Mouse (Mus musculus) liver (tissue): ENCODE measurements around the gene Boc.

Experiments
- DNase-seq: peaks from one replicate; pipeline ENCODE4 v3.0.0-alpha.2; 2020; ENCODE audit warnings: mixed read lengths

Gene Boc

DNA sequence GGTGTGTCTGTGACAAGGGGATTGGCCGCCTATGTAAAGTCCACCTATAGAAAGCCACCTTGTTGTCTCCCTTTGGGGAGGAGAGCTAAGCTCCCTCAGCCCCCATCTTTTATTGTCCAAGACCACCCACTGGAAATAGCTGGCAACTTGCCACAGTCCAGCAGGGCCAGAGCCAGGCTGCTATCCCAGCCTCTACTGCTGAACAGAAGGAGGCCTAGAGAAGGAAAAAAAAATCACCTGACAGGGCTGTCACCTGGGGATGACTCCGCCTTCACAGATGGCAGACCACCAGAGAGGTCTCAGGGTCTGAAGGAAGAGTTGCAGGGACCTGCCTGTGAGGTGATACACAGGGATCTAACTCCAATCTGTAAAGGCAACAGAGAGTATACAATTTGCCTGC lies 6.7 kb downstream of the Boc start:
- no peak for DNase-seq

DNA sequence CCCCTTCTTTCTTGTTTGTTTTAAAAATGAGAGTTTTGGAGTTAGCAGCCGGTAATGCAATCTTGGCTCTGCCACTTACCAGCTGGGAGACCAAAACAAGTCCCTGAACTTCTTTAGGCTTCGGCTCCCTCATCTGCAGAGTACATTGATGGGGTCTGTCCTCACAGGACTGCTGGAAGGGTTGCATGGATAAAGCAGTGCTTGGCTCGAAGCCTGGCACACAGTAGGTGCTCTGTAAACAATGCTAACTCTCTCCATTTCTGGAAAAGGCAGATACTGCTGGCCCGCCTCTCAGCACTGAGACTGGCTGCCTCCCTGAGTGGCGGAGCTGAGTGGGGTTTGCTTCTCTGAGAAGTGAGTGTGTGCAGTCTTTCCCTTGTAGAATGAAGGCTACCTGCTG lies 7.2 kb downstream of the Boc start:
- no peak for DNase-seq

DNA sequence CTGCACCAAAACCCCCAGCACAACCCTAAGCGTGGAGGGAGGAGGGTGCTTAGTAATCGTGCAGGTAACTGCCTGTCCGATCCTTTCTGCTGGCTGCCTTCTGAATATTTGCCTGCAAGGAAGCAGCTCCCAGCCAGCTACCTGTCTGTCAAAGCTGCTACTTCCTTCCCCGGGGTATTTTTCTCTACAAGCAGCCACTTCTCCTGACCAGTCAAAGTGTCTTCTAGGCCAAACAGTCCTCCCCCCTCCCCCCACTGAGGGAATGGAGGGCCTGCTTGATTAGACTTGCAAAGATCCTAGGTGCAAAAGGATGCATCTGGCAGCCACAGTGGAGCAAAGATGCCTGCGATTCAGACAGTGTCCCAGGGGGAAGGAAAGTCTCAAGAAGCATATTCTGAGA lies 7.9 kb downstream of the Boc start:
- no peak for DNase-seq

DNA sequence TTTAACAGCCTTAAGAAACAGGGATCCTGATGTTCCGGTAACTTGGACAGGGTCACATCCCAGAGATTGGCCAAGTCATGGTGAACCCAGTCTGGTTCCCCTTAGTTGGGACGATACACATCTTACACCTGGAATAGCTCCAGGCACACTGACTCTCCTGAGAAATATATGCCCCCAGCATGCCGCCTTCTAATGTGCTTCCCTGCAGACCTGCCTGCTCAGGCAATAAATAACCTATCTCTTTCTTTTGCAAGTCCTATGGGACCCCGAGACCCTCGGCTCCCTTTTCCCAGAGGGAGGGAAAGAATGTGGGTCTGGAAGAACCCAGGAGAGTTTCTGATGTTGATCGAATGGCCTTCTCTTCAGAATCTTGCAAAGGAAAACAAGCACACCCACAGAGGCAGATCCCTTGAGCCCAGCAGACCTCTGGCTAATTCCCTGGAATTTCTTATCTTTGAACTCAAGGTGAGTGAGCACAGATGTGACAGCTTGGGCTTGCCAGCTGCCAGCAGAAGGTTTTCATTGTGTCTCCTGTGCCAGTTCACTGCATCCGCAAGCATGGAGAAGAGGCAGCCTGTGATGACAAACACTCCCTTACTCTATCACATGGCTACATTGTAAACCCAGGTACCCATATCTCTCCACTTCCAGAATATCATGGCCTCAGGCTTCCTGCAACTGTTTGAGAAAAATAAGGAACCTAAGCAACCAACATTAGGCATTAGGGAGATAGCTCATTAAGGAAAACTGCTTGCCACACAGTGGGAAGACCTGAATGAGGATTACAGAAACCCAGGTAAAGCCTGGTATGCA lies 8.6 kb downstream of the Boc start:
- no peak for DNase-seq

DNA sequence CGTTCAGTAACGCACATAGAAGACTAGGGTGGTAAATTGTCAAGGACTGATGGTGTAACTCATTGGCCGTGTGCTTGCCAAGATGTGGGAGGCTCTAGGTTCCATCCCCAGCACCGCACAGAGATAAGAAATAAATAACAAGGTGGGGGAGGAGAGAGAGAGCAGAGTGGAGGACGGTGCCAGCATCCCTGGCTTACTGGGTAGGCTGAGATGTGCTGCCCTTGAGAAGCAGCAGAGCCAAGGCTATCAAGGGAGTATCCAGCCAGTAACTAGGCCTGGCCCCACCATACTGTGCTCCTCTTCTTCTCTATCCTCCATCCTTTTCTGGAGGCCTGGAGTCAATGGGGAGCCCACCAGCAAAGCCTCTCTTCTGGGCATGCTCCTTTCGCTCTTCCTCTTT lies 9.3 kb downstream of the Boc start:
- DNase-seq, result no peak

DNA sequence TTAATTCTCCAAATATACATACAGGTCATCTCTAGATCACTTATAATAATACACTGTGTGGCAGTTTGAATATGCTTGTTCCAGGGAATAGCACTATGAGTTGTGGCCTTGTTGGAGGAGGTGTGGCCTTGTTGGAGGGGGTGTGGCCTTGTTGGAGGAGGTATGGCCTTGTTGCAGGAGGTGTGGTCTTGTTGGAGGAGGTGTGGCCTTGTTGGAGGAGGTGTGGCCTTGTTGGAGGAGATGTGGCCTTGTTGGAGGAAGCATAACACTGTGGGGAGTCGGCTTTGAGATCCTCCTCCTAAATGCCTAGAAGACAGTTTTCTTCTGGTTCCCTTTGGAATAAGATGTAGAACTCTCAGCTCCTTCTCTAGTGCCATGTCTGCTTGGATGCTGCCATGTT lies 10.7 kb downstream of the Boc start:
- DNase-seq, result no peak

DNA sequence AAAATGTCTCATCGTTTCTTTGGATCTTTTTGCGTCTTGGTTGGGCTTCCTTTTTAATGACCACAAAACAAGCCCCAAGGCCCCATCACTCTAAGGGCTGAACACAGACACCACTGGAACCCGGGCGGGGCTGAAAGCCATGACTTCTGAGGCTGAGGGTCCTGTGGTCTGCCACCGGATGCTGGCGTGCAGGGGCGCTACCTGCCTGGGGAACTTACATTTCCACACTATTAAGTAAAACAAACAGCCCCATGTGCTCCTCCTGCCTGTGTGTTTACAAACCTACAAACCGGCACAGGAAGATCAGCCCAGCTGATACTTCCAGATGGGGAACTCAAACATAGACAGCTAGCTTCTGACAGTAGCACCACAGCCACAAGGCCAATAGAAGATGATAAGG lies 11.9 kb downstream of the Boc start:
- DNase-seq, result no peak

DNA sequence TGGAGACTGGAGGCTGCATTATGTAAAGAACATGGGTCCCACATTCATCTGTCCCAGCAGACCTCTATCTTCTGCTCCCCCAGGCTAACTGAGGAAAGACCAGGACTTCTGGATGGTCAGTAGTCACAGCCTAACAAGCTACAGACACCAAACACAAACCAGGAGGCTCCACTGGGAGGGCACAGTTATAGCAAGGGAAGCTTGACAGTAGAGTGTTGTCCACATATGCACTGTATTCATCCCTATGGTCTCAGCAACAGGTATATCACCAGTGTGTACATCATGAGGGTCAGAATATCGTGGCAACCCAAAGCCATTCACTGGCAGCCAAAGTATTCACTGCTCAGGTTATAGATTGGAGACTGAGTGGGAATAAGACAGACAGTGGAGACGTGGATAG lies 12.8 kb downstream of the Boc start:
- no peak for DNase-seq

DNA sequence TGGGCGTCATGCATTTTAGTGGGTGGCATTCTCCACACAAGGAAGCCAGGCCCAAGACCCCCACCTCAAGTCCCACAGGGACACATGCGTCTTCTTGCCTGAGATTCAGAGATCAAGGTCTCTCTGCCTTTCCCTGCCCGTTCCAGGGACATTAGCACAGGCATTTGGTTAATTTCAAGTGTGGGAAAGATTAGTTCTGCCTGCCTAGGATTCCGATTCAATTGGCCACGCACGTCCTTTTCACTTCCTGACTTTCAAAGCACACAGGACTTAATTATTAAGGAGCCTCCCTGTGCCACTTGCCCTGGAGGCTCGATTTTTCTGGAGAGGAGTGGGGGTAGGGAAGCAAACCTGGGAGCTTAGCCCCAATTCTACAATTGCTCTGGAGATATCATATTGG lies 13.5 kb downstream of the Boc start:
- no peak for DNase-seq

DNA sequence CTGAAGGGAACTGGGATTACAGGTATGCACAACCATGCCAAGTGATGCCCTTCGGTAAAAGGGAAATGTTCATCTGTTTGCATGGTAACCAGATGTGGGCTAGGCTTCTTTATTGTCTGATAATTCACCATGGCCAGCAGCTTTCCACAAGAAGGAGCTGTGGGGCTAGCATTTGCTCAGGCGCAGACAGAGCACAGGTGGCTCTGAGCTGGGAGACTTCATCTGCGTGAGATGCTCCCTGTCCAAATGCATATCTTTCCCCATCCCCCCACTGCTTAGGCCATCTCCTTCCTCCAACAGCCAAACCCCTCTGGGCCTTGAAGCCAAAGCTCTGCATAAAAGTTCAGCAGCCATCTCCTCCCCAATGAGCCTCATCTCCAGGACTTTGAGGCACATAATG lies 15.6 kb downstream of the Boc start:
- DNase-seq, result no peak

DNA sequence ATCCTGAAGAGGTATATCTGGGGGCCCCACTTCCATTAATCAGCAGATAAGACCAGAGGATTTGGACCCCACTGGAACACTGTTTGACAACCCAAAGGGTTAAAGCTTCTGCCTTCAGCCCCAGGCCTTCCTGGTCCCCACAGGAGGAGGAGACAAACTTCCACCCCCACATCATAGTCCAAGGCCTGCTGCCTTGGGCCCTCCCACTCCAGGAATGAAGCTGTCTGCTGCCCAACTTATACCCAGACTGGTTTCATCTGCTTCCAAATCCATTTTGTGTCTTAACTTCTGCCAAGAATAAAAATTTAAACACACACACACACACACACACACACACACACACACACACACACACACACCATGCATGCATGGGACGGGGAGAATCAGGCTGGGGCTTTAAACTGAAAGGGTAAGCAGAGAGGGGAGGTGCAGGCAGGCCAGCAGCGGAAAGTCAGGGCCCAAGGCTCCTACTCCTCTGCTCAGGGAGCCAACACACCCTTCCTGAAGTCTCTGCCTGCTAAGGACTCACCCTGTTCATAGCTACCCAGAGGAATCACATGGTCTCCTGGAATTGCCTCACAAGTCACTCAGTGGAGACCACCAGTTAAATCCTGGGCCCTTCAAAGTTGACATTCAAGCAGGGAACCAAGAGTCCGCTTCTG lies 16.5 kb downstream of the Boc start:
- DNase-seq, result no peak

DNA sequence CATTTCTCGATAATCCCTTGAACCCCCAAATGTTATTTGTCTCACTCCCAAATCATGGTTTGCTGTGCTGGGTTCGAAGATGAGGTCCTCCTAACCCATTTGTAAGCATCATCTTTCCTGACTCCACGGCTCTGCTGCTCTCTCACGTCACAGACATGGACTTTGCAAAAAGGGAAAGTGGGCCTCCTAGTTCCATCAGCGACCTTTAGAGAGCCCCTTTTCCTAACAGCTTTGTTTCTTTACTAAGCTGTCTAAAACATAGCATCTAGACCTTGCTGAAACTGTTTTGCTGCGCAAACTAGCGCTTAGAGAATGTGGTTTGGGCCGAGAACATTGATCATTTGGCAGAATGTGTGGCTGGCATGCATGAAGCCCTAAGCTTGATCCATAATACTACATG lies 19.1 kb downstream of the Boc start:
- DNase-seq, result no peak

DNA sequence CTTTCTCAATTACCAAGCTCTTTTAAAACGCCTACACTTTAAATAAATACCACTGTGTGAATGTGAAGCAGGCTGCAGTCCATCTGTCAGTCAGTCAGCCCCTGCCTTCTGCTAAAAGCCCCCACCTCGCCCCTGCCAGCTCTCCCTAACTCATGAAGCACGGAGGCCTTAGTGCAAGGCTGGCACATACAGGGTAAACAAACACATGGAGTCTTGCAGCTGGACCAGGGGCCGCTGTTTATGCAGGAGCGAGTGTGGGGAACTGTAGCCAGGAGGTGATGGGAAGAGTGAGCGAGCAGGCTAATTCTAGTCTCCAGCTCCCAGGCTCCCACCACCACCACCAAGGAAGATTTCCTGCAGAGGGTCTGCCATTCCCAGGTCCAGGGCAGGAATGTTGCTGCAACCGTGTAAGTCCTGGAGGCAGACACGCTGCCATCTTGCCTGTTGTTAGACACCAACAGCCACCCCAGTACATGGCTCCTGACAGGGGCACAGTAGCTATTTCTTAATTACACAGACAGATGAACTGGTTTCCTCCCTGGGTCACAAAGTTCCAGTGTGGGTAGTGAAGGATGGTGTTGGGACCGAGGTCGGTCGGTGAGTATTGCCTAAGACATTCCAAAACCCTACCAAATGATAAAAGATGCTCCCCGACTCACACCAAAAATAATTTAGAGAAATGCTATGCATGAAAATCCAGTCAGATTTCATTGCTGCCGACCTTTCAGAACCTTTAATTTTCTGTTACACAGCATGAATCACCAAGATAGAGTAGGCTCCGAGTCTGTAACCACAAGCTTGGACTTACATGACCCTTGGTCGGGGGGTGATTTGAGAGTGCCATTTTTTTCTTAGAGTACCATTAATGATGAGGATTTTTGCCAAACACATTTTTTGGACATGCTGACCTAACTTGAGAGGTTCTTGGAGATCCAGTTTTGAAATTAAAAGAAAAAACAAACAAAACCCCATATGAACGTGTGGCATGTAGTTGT lies 20.0 kb downstream of the Boc start:
- no peak for DNase-seq

DNA sequence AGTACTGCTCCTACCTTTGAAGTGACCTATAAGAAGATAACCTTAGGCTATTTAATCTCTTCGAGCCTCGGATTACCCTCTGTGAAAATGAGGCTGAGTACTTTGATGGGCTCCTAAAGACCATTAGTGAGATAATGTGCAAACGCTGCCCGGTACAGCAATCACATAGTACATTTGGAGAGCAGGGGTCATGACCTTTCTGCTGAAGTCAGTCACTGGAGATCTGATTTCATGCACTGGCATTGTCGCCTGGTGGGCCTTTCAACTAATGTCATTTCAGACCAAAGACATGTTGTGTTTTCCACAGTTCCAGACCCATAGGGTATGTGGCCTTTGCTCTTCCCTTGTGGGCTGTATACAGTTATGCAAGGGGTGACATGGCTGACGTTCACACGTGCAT lies 24.6 kb downstream of the Boc start:
- DNase-seq, result no peak

DNA sequence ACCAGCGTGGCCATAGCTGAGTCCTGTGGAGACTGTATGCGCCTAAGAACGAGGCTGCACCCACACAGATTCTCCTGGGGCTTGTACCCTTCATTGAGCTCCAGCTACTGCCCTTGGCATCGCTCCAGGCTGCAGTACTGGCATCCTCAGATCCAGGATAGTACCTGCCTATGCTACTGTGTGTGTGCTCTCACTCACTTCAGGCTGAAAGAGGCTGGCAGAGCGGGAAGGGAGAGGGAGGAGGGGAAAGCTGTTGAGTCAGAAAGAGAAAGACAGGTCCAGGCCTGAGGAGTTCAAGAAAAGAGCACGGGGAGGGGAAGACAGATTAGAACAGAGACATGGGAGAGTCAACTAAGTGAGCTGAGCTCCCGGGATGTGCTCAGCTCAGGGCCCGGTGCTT lies 25.2 kb downstream of the Boc start:
- no peak for DNase-seq

DNA sequence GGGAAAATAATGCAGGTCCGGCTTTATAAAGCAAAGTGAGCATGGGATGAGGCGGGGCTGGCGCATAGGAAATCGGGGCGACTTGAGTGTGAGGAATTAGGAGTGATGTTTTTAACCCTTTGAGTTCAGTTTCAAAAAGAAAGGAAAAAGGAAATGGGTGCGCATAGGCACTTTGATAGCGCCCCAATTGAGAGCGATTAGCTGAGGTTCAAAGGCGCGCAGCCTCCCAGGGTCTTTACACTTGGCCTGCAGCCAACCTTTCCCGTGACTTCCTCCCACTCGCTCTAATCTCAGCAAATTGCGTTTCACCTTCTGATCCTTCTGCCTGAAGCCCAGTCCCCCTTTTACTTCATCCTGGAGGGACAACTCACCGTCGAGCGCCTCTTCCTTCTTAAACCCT lies 25.8 kb downstream of the Boc start:
- DNase-seq, result no peak

DNA sequence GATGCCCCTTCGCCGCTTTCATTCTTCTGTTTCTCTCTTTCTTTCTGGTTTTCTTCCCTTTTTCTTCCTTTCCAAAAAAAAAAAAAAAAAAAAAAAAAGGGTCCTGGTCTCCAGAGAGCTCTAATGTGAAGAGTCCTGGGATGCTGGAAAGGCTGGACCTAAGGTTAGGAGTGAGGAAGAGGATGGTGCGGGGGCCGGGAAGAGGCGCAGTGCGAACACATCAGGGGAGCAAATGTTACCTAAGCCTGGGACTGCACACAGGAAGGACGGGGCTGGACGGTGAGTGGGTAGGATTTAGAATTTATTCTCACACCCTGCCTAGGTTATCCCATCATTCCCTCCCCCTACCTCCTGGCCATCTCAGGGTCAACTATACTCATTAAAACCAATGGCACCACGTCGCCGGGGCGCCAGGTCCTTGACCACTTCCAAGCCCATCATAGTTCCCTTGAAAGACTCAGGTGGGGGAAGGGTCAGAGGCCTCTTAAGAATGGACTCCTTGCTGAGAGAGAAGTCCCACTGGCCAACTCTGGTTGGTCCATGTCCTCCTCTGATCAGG lies 27.4 kb downstream of the Boc start:
- DNase-seq, result no peak

DNA sequence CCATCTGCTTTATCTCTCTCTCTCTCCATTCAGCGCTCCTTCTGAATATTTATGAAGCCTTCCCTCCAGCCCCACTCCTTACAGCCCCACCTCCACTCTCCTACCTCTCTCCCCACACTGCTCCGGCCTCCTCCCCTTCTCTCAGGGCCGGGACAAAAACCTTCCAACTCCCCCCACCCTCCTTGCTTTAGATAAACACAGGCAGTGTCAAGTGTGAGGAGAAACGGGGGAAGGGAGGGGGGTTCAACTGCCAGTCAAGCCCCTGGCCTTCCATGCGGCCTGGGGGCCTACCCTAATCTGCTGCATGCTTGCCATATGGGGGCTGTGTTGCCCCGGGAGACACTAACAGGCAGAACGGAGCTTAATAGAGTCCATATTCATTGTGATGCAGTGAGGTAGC lies 27.9 kb downstream of the Boc start:
- DNase-seq, result no peak

DNA sequence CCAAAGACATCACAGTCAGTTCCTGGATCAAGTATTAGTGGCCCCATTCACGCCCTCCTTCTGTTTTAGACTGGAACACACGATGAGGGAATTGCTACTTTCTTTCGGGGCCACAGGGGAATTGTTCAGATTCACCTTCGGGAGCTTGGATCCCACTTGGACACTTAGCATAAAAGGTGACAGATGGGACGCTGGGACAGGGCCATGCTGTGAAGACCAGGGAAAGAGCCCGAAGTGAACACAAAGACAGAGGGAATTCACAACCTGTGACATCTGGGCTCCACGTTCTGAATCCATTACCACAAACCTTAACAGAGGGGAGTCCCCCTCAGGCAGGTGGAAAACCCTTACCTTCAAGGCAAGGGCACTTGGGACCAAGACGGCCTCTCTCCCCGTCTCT lies 28.5 kb downstream of the Boc start:
- no peak for DNase-seq

DNA sequence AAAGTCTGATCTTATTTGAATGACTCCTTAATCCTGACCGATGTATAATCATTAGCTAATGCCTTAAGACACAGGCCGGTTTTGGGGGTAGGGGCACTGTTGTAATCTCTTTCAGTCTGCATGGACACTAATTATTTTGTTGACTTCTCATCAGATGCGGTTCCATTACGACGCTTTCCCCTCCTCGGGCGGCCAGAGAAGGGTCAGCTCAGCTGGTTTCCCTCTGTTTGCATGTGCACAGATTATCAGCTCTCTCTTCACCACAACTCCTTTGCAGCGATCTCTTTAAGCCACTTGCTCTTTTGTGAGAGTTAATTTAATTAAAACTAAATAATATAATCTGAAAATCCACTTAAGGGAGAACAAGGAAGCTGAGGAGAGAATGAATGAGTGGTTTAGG lies 29.0 kb downstream of the Boc start:
- no peak for DNase-seq

DNA sequence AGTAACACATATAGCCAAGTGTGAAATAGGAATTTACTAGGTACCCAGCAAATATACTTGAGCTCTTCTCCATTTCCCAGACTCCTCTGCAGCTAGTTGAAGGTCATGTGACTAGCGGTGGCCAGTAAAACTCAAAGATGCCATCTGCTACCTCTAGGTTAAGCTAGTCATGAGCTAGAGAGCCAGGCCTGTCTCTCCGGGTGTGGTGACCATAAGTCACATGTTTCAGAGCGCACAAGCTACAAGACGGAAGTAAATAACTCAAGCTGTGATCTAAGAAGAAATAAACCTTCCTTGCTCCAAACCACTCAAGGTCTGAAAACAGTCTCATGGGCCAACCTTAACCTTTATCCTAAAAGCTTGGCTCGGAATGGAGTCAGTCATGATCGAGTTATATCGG lies 29.7 kb downstream of the Boc start:
- no peak for DNase-seq

DNA sequence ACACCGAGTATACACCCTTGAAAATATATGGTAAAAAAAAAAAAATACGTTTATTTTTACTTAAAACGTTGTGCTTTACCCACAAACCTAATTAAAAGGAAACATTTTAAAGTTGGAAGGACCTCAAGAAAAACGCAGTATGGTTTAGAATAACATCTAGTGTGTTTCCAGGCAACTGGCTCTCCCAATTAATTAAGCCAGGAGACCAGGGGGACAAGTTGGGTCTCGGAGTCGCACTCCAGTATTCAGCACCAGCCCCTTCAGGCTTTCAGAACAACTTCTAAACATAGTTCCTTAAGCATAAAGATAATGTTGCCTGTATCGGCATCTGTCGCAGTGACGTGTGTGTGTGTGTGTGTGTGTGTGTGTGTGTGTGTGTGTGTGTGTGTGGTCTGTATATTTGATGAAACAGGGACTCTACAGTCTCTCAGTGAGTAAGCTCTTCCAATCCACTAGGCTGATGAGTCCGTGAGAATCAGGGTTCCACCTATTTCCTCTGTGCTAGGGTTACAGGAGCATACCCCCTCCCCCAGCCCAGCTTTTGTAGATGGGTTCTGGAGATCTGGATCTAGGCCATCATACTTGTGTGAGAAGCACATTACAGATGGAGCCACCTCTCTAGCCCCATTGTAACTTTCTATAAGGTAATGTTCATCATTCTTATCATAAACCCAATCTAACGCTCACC lies 31.3 kb downstream of the Boc start:
- no peak for DNase-seq

DNA sequence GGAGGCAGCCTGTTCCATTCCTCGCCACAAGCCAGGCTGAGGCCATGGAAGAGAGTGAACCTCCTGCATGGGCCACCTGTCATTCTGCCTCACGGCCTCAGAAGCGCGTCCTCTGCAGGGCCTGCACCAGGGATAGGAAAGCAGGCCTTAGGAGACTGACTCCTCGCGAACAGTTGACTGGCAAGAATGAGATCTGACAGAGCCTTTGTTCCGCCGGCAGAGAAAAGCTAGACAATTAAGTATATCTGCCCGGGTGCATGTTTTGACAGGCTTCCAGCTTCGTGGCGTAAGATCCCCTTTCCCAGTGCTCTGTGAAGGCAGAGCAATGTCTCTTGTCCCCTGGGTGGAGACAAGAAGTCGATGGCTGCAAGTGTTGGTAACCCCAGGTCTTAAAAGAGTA lies 32.0 kb downstream of the Boc start:
- no peak for DNase-seq
